Mouse (Mus musculus) lung, embryonic 15.5 days (tissue): ENCODE measurements at regions not wholly inside any gene's neighbourhood (a gene's known extent, or its start where the extent isn't known, plus 50 kb on each side); places are given as distances from the start of the nearest gene placed in this dataset.

Experiments
- ATAC-seq: fragments of 200-750 bp; cut with Nextera tagmentation; 2 replicates; pipeline ENCODE4 v1.8.0; 2017; ENCODE audit warnings: moderate number of reproducible peaks, borderline replicate concordance; ENCODE audit not compliant: low FRiP score, low TSS enrichment; ENCODE audit errors: extremely low read depth
- H3K27ac ChIP-seq: fragments of 300-500 bp; sonication (generic); 2 replicates; pipeline ENCODE4 v1.5.1; 2015; ENCODE audit warnings: moderate library complexity, mild to moderate bottlenecking, inconsistent platforms
- H3K27me3 ChIP-seq: fragments of 300-500 bp; sonication (generic); 2 replicates; pipeline ENCODE4 v1.6.1; 2015; ENCODE audit warnings: inconsistent platforms
- H3K36me3 ChIP-seq: fragments of 300-500 bp; sonication (generic); 2 replicates; pipeline ENCODE4 v1.6.1; 2015; ENCODE audit warnings: inconsistent platforms
- H3K4me1 ChIP-seq: fragments of 300-500 bp; sonication (generic); 2 replicates; pipeline ENCODE4 v1.6.1; 2015; ENCODE audit warnings: inconsistent platforms
- H3K4me2 ChIP-seq: fragments of 300-500 bp; sonication (generic); 2 replicates; pipeline ENCODE4 v1.6.1; 2015; ENCODE audit warnings: inconsistent platforms, mild to moderate bottlenecking, moderate library complexity
- H3K4me3 ChIP-seq: fragments of 300-500 bp; sonication (generic); 2 replicates; pipeline ENCODE4 v1.5.1; 2015; ENCODE audit warnings: mild to moderate bottlenecking, inconsistent platforms
- H3K9ac ChIP-seq: fragments of 300-500 bp; sonication (generic); 2 replicates; pipeline ENCODE4 v1.6.1; 2015; ENCODE audit warnings: inconsistent platforms
- H3K9me3 ChIP-seq: fragments of 300-500 bp; sonication (generic); 2 replicates; pipeline ENCODE4 v1.6.1; 2016; ENCODE audit warnings: inconsistent platforms
- WGBS: fragments of 180-500 bp; shearing (Covaris S2); methylation state at CpG from one replicate; pipeline ENCODE4 v1.1.7; 2015; 5-methylcytosine and 5-hydroxymethylcytosine counted together

DNA sequence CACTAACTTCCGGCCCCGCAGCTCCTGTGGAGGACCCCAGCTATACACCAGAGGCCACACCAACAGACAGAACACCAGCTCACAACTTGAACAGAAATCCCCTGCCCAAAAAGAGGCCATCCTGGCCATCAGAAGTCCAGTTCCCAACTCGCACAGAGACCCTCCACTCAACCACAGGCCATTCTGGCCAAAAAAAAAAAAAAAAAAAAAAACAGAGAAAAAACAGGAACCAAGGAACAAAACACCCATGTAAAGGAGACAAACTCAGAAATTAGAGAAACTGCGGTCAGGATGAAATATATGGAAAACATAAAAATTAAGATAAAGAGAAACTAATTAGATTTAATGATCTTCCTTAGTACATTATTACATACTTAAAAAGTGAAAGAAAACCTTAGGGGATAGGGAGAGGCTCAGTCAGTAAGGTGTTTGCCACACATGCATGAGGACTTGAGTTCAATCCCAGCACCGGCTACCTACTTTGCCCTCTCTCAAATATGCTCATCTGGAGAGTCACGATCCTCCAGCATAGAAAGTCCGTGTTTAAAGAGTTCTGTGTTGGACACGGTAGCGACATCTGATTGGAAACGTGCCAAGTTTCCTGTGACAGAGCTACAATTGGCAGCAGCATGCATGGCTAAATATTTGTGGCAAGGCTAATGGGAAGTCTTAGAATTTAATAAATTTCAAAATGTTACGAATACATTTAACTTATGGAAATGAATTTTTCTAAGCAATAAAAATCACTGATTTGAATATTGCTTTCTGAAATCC is 51.9 kb upstream of the Pde7b start:
- no peaks in the 10 kb centered on the region for H3K36me3 ChIP-seq
- H3K4me1 ChIP-seq, result 0 out of 2 replicates have a peak, but pooled peaks cover 3% of the 10 kb centered on the region
- H3K9me3 ChIP-seq, result no peaks in the 10 kb centered on the region
- no peak for ATAC-seq
- no peak overlapping the region for H3K9ac ChIP-seq
- WGBS, result 54% methylated on average over 11 of the region's 11 CpGs
- H3K27ac ChIP-seq, result no peak overlapping the region
- H3K4me2 ChIP-seq, result no peak overlapping the region
- no peaks in the 10 kb centered on the region for H3K27me3 ChIP-seq
- no peak overlapping the region for H3K4me3 ChIP-seq

DNA sequence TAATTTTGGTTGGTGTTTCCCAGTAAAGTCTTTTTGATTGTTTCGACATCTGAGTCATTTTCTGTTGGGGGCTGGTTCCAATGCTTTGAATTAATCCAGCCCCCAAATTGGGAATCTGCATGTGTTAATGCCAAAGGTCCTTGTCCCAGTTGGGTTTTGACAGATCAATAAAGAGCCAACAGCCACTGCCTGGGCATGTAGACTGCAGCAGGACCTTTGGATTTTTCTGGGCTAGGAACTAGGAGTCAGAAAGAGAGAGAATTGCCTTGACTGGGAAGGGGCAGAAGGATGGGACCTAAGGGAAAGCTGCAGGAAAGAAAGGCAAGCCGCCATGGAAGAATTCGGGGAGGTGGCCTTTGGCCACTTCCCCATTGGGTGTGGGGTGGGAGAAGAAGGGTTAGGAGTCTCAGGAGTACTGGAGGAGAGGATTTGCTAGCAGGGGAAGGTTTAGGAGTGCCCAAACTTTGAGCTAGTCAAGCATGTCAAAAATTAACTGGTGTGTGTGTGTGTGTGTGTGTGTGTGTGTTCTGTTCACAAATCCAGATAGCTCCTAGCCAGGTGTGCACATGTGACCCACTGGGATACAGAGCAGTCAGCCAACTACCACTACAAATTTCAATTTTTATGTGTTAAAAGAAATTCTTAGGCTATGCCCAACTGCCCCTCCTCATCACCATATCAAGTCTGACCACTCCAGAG is 51.0 kb upstream of the Pde7b start:
- WGBS, result 93% methylated on average over 3 of the region's 3 CpGs
- ATAC-seq, result no peak
- Histone ChIP-seq H3K4me3 (no peak overlapping the region), H3K4me1 (0 out of 2 replicates have a peak, but pooled peaks cover 3% of the 10 kb centered on the region), H3K36me3 (no peaks in the 10 kb centered on the region), H3K4me2 (no peak overlapping the region), H3K9me3 (no peaks in the 10 kb centered on the region), H3K27me3 (no peaks in the 10 kb centered on the region), H3K27ac (no peak overlapping the region), H3K9ac (no peak overlapping the region)
